Mouse (Mus musculus) heart, embryonic 12.5 days (tissue): Measurements from ENCODE around the gene Akt1. TPM values are rescaled to one million over a fixed set of nuclear protein-coding genes. Genes with fewer than 3 reads are reported as not detected.

Source experiments
- ATAC-seq: fragments of 200-750 bp; cut with Nextera tagmentation; 2 replicates; pipeline ENCODE4 v1.8.0; 2017; ENCODE audit warnings: moderate TSS enrichment, moderate library complexity; ENCODE audit not compliant: insufficient number of reproducible peaks, low FRiP score
- H3K27ac ChIP-seq: fragments of 300-500 bp; sonication (generic); 2 replicates; pipeline ENCODE4 v1.5.1; 2016; ENCODE audit warnings: mild to moderate bottlenecking, moderate library complexity; ENCODE audit not compliant: poor library complexity, severe bottlenecking
- H3K27me3 ChIP-seq: fragments of 300-500 bp; sonication (generic); replicated peaks from 2 replicates; pipeline ENCODE4 v1.6.1; 2016; ENCODE audit warnings: mild to moderate bottlenecking, moderate library complexity
- H3K36me3 ChIP-seq: fragments of 300-500 bp; sonication (generic); 2 replicates; pipeline ENCODE4 v1.6.1; 2016; ENCODE audit warnings: mild to moderate bottlenecking, moderate library complexity
- H3K4me1 ChIP-seq: fragments of 300-500 bp; sonication (generic); replicated peaks from 2 replicates; pipeline ENCODE4 v1.6.1; 2016; ENCODE audit warnings: mild to moderate bottlenecking
- H3K4me2 ChIP-seq: fragments of 300-500 bp; sonication (generic); 2 replicates; pipeline ENCODE4 v1.6.1; 2016; ENCODE audit warnings: mild to moderate bottlenecking, moderate library complexity
- H3K4me3 ChIP-seq: fragments of 300-500 bp; sonication (generic); 2 replicates; pipeline ENCODE4 v1.5.1; 2016; ENCODE audit warnings: mild to moderate bottlenecking
- H3K9ac ChIP-seq: fragments of 300-500 bp; sonication (generic); 2 replicates; pipeline ENCODE4 v1.6.1; 2016; ENCODE audit warnings: mild to moderate bottlenecking, moderate library complexity
- H3K9me3 ChIP-seq: fragments of 300-500 bp; sonication (generic); replicated peaks from 2 replicates; pipeline ENCODE4 v1.6.1; 2016; ENCODE audit warnings: mild to moderate bottlenecking, moderate library complexity
- WGBS: fragments of 180-500 bp; shearing (Covaris S2); methylation state at CpG from one replicate; pipeline ENCODE4 v1.1.7; 2016; 5-methylcytosine and 5-hydroxymethylcytosine counted together
- polyA plus RNA-seq: library from polyadenylated mRNA; unstranded; fragments of >200 nt; fragmentation: Nextera tagmentation; extraction: Ambion mirVana; gene quantifications from 2 replicates; pipeline ENCODE4 v1.2.1, GENCODE M21; 2016

Gene Akt1
- polyA plus RNA-seq, 1 experiment from 2014 or later: 184 TPM

- Histone ChIP-seq H3K27me3 (peaks cover 10% of the 10 kb centered on the region; the same call in 1 of the 2 replicates), H3K4me1 (peaks cover 85% of the 10 kb centered on the region), H3K9ac (no peak overlapping the region), H3K36me3 (no peaks in the 10 kb centered on the region), H3K4me3 (no peak overlapping the region), H3K9me3 (no peaks in the 10 kb centered on the region), H3K4me2 (no peak overlapping the region), H3K27ac (no peak overlapping the region)
- no peak for ATAC-seq
- 71% methylated on average over 3 of the region's 3 CpGs for WGBS
These were observed 52.8 kb downstream of the Akt1 start for GRCm38 (mm10) chr12:112621900-112622299.

GRCm38 (mm10) chr12:112620354-112621061 lies 54.2 kb downstream of the Akt1 start:
- H3K4me1 ChIP-seq: peaks cover 75% of the 10 kb centered on the region
- H3K4me2 ChIP-seq: peak overlapping the region; percentile 96
- peaks cover 10% of the 10 kb centered on the region; the same call in 1 of the 2 replicates for H3K27me3 ChIP-seq
- ATAC-seq: no peak
- H3K36me3 ChIP-seq: no peaks in the 10 kb centered on the region
- peak overlapping the region; percentile 60 for H3K4me3 ChIP-seq
- peak overlapping the region; percentile 84 for H3K9ac ChIP-seq
- H3K9me3 ChIP-seq: no peaks in the 10 kb centered on the region
- WGBS: 7% methylated on average over 16 of the region's 16 CpGs
- peak overlapping the region; percentile 97 for H3K27ac ChIP-seq

- no peaks in the 10 kb centered on the region for H3K9me3 ChIP-seq
- H3K4me3 ChIP-seq: peak within 1 kb of the TSS; percentile 60
- H3K4me2 ChIP-seq: peak within 1 kb of the TSS; percentile 96
- H3K27me3 ChIP-seq: peaks cover 10% of the 10 kb centered on the region; the same call in 1 of the 2 replicates
- ATAC-seq: peak; percentile 60
- no peaks in the 10 kb centered on the region for H3K36me3 ChIP-seq
- H3K9ac ChIP-seq: peak within 1 kb of the TSS; percentile 84
- WGBS: under 1% methylated on average over 56 of the region's 56 CpGs
- peaks cover 75% of the 10 kb centered on the region for H3K4me1 ChIP-seq
- H3K27ac ChIP-seq: peak within 1 kb of the TSS; percentile 97
These were observed 54.9 kb downstream of the Akt1 start, which contains the start of gene Adssl1 for GRCm38 (mm10) chr12:112619686-112620353. TSS of gene Adssl1 (plus strand) at chr12:112620045.

- ATAC-seq: peak; percentile 22; the same call in 1 of the 2 replicates
- Histone ChIP-seq H3K9ac (peak overlapping the region; percentile 84), H3K4me1 (peaks cover 75% of the 10 kb centered on the region), H3K27ac (peak overlapping the region; percentile 97), H3K9me3 (no peaks in the 10 kb centered on the region), H3K4me3 (peak overlapping the region; percentile 60), H3K36me3 (no peaks in the 10 kb centered on the region), H3K4me2 (peak overlapping the region; percentile 96), H3K27me3 (peaks cover 10% of the 10 kb centered on the region; the same call in 1 of the 2 replicates)
- 9% methylated on average over 13 of the region's 13 CpGs for WGBS
These were observed 55.6 kb downstream of the Akt1 start for GRCm38 (mm10) chr12:112618981-112619685.

- peaks cover 10% of the 10 kb centered on the region; the same call in 1 of the 2 replicates for H3K27me3 ChIP-seq
- peak; percentile 76 for ATAC-seq
- H3K4me1 ChIP-seq: peaks cover 63% of the 10 kb centered on the region
- H3K9me3 ChIP-seq: no peaks in the 10 kb centered on the region
- no peak overlapping the region for H3K9ac ChIP-seq
- 7% methylated on average over 8 of the region's 8 CpGs for WGBS
- no peak overlapping the region for H3K4me3 ChIP-seq
- peak overlapping the region; percentile 96 for H3K4me2 ChIP-seq
- peak overlapping the region; percentile 97 for H3K27ac ChIP-seq
- 0 out of 2 replicates have a peak, but pooled peaks cover under 1% of the 10 kb centered on the region for H3K36me3 ChIP-seq
These were observed 56.7 kb downstream of the Akt1 start for GRCm38 (mm10) chr12:112617898-112618380.

- Histone ChIP-seq H3K4me1 (peaks cover 56% of the 10 kb centered on the region), H3K9ac (no peak overlapping the region), H3K27me3 (peaks cover 10% of the 10 kb centered on the region; the same call in 1 of the 2 replicates), H3K36me3 (peaks cover 7% of the 10 kb centered on the region; the same call in 1 of the 2 replicates), H3K4me2 (no peak overlapping the region), H3K9me3 (no peaks in the 10 kb centered on the region), H3K4me3 (no peak overlapping the region), H3K27ac (peak overlapping the region; percentile 97)
- 70% methylated on average over 11 of the region's 11 CpGs for WGBS
- ATAC-seq: no peak
These were observed 57.5 kb downstream of the Akt1 start for GRCm38 (mm10) chr12:112617184-112617583.

- no peak for ATAC-seq
- H3K9me3 ChIP-seq: no peaks in the 10 kb centered on the region
- H3K4me1 ChIP-seq: peaks cover 50% of the 10 kb centered on the region
- 68% methylated on average over 9 of the region's 9 CpGs for WGBS
- H3K27me3 ChIP-seq: peaks cover 10% of the 10 kb centered on the region; the same call in 1 of the 2 replicates
- no peak overlapping the region for H3K4me3 ChIP-seq
- peak overlapping the region; percentile 97; the same call in 1 of the 2 replicates for H3K27ac ChIP-seq
- H3K9ac ChIP-seq: no peak overlapping the region
- peaks cover 12% of the 10 kb centered on the region for H3K36me3 ChIP-seq
- no peak overlapping the region for H3K4me2 ChIP-seq
These were observed 58.0 kb downstream of the Akt1 start for GRCm38 (mm10) chr12:112616668-112617067.

- H3K36me3 ChIP-seq: peaks cover 42% of the 10 kb centered on the region
- no peaks in the 10 kb centered on the region for H3K27me3 ChIP-seq
- H3K4me3 ChIP-seq: no peak overlapping the region
- no peak overlapping the region for H3K9ac ChIP-seq
- H3K4me2 ChIP-seq: no peak overlapping the region
- peaks cover 25% of the 10 kb centered on the region for H3K4me1 ChIP-seq
- WGBS: 74% methylated on average over 10 of the region's 10 CpGs
- no peak for ATAC-seq
- peak overlapping the region; percentile 39; the same call in 1 of the 2 replicates for H3K27ac ChIP-seq
- H3K9me3 ChIP-seq: no peaks in the 10 kb centered on the region
These were observed 65.7 kb downstream of the Akt1 start for GRCm38 (mm10) chr12:112609031-112609430.

- Histone ChIP-seq H3K4me1 (peaks cover 25% of the 10 kb centered on the region), H3K9me3 (no peaks in the 10 kb centered on the region), H3K27me3 (no peaks in the 10 kb centered on the region), H3K4me2 (no peak overlapping the region), H3K4me3 (no peak overlapping the region), H3K36me3 (peaks cover 43% of the 10 kb centered on the region), H3K9ac (no peak overlapping the region), H3K27ac (no peak overlapping the region)
- WGBS: 61% methylated on average over 6 of the region's 6 CpGs
- no peak for ATAC-seq
These were observed 67.7 kb downstream of the Akt1 start for GRCm38 (mm10) chr12:112606998-112607397.

- no peaks in the 10 kb centered on the region for H3K27me3 ChIP-seq
- no peak overlapping the region for H3K4me3 ChIP-seq
- no peaks in the 10 kb centered on the region for H3K9me3 ChIP-seq
- H3K27ac ChIP-seq: no peak overlapping the region
- 0 out of 2 replicates have a peak, but pooled peaks have one; percentile 43 for ATAC-seq
- H3K36me3 ChIP-seq: peaks cover 41% of the 10 kb centered on the region
- H3K4me2 ChIP-seq: no peak overlapping the region
- H3K4me1 ChIP-seq: peaks cover 25% of the 10 kb centered on the region
- no peak overlapping the region for H3K9ac ChIP-seq
- WGBS: 43% methylated on average over 6 of the region's 6 CpGs
These were observed 68.9 kb downstream of the Akt1 start for GRCm38 (mm10) chr12:112605766-112606165.
